Mouse (Mus musculus): ENCODE measurements at regions not wholly inside any gene's neighbourhood (a gene's known extent, or its start where the extent isn't known, plus 50 kb on each side); places are given as distances from the start of the nearest gene placed in this dataset.
"Not testable (repeated sequence)": the region's sequence is repeated elsewhere in the genome, so short reads cannot be mapped to it uniquely, and the experiment has no call there.

- not testable (repeated sequence) for H3K9ac ChIP-seq (replicated peaks); DNase-seq; H3K9me3 ChIP-seq (ENCODE audit: low read length); H3K27ac ChIP-seq (ENCODE audit: low read depth); H3K4me2 ChIP-seq (ENCODE audit: low read depth, low read length); H3K4me3 ChIP-seq (ENCODE audit: low read depth, low read length); H3K36me3 ChIP-seq (replicated peaks; ENCODE audit: insufficient read depth, low read length); H3K4me1 ChIP-seq (ENCODE audit: insufficient read depth); ATAC-seq; H3K27me3 ChIP-seq (ENCODE audit: insufficient read depth, low read length)
- peak; percentile 55 for TF ChIP-seq CTCF (IDR thresholded peaks at IDR 0.05; ENCODE audit: low read depth)
Measured at GRCm38 (mm10) chr14:53349111-53349510, 853.6 kb upstream of the Olfr1507 start.

DNA sequence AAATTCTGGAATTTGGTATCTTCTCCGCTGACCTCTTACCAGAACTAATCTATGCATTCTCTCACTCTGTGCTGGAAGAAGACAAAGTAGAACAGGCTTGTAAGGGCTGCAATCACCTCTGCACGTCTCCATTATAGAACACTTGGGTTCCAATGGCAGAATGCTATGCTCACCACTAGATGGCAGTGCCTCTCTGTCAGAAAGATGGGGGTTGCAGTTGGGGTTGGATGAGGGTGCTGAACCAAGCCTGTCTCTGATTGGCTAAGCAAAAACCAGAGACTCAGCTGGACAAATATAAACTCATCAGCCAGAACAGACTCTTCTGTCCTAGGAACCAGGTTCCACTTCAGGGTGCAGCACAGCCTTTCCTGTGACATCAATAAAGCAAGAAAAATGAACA is 850.0 kb upstream of the Olfr1507 start:
- ATAC-seq: peak; percentile 19; the same call in 1 of the 2 replicates
- DNase-seq; H3K4me3 ChIP-seq (ENCODE audit: low read depth, low read length); H3K27me3 ChIP-seq (ENCODE audit: insufficient read depth, low read length); H3K4me2 ChIP-seq (ENCODE audit: low read depth, low read length); H3K9ac ChIP-seq (replicated peaks); H3K4me1 ChIP-seq (ENCODE audit: insufficient read depth); H3K27ac ChIP-seq (ENCODE audit: low read depth); H3K36me3 ChIP-seq (replicated peaks; ENCODE audit: insufficient read depth, low read length); H3K9me3 ChIP-seq (ENCODE audit: low read length): not testable (repeated sequence)
- peak; percentile 63 for TF ChIP-seq CTCF (IDR thresholded peaks at IDR 0.05; ENCODE audit: low read depth)
- WGBS (ENCODE audit: insufficient replicate concordance): 27% methylated on average over 2 of the region's 2 CpGs

DNA sequence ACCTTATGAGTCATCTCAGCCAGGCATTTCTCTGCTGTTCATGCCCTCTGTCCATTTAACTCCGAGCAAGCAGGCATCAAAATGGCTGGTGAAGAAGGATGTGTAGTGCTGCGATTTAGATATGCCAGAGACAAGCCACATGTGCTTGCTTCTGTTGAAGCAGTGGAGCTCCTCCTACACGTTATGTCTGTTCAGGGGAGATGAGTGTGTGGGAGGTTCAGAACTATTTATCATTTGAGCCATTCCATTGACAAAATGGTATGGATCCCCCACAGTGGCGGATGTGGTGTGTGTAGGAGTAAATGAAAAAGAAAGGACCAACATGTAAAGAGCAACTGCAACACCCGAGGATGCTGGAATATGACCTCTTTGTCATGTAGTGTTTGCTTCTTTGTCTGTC is 848.3 kb upstream of the Olfr1507 start:
- not testable (repeated sequence) for H3K4me2 ChIP-seq (ENCODE audit: low read depth, low read length); H3K27ac ChIP-seq (ENCODE audit: low read depth); H3K4me1 ChIP-seq (ENCODE audit: insufficient read depth); H3K27me3 ChIP-seq (ENCODE audit: insufficient read depth, low read length); H3K4me3 ChIP-seq (ENCODE audit: low read depth, low read length); H3K9me3 ChIP-seq (ENCODE audit: low read length); DNase-seq; H3K9ac ChIP-seq (replicated peaks); H3K36me3 ChIP-seq (replicated peaks; ENCODE audit: insufficient read depth, low read length); ATAC-seq
- WGBS (ENCODE audit: insufficient replicate concordance): 53% methylated on average over 5 of the region's 5 CpGs

DNA sequence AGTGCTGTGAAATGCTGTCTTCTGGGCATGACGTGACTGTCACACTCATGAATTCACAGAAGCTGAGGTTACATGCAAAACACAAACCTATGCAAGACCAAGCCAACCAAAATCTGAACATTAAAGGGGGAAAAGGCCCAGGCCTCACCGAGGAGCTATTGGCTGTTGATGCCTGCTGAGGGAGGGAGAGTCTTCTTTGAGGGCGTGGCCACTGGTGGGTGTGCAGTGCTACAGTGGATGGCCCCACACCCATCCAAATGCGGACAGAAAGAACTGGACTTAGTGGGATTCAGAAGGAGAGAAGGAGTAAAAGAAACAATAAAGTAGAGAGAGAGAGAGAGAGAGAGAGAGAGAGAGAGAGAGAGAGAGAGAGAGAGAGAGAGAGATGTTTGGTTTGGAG is 843.6 kb upstream of the Olfr1507 start:
- H3K4me1 ChIP-seq (ENCODE audit: insufficient read depth); H3K9me3 ChIP-seq (ENCODE audit: low read length); H3K4me3 ChIP-seq (ENCODE audit: low read depth, low read length); H3K27ac ChIP-seq (ENCODE audit: low read depth); H3K9ac ChIP-seq (replicated peaks); H3K36me3 ChIP-seq (replicated peaks; ENCODE audit: insufficient read depth, low read length); H3K4me2 ChIP-seq (ENCODE audit: low read depth, low read length); ATAC-seq; H3K27me3 ChIP-seq (ENCODE audit: insufficient read depth, low read length); DNase-seq: not testable (repeated sequence)
- 71% methylated on average over 1 of the region's 4 CpGs for whole genome bisulfite sequencing (ENCODE audit: insufficient replicate concordance)

GRCm38 (mm10) chr14:53337446-53337845 is 841.9 kb upstream of the Olfr1507 start:
- not testable (repeated sequence) for H3K4me3 ChIP-seq (ENCODE audit: low read depth, low read length); H3K9me3 ChIP-seq (ENCODE audit: low read length); H3K9ac ChIP-seq (replicated peaks); DNase-seq; H3K27me3 ChIP-seq (ENCODE audit: insufficient read depth, low read length); H3K36me3 ChIP-seq (replicated peaks; ENCODE audit: insufficient read depth, low read length); H3K4me2 ChIP-seq (ENCODE audit: low read depth, low read length); H3K4me1 ChIP-seq (ENCODE audit: insufficient read depth); H3K27ac ChIP-seq (ENCODE audit: low read depth)
- WGBS (ENCODE audit: insufficient replicate concordance): 15% methylated on average over 3 of the region's 8 CpGs
- ATAC-seq: peak; percentile 83

- H3K4me3 ChIP-seq (ENCODE audit: low read depth, low read length); DNase-seq; H3K4me2 ChIP-seq (ENCODE audit: low read depth, low read length); H3K36me3 ChIP-seq (replicated peaks; ENCODE audit: insufficient read depth, low read length); H3K9ac ChIP-seq (replicated peaks); H3K27me3 ChIP-seq (ENCODE audit: insufficient read depth, low read length); H3K9me3 ChIP-seq (ENCODE audit: low read length); H3K27ac ChIP-seq (ENCODE audit: low read depth); H3K4me1 ChIP-seq (ENCODE audit: insufficient read depth): not testable (repeated sequence)
- ATAC-seq: peak; percentile 45
- WGBS (ENCODE audit: insufficient replicate concordance): 0% methylated on average over 1 of the region's 2 CpGs
Measured at GRCm38 (mm10) chr14:53336705-53337104, 841.2 kb upstream of the Olfr1507 start.

GRCm38 (mm10) chr14:53334451-53334850 is 838.9 kb upstream of the Olfr1507 start:
- not testable (repeated sequence) for DNase-seq; H3K9ac ChIP-seq (replicated peaks)

DNA sequence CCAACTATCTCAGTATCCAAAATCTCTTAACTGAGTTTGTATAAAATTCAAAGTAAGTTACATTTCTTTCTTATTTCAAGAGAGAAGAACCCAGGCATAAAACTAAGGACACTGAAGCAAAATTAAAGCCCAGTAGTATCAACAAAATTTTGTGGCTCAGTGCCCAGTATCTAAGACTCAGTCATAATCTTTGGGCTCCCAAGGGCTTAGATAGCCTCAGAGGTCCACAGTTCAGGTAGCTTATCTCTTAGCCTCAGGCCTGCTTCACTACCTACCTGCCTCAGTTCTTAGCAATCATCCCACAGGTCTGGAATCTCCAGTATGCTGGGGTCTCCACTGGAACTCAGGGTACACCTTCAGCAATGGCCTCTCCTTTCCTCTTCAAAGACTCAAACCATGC is 835.6 kb upstream of the Olfr1507 start:
- not testable (repeated sequence) for H3K4me3 ChIP-seq (ENCODE audit: low read depth, low read length); H3K27me3 ChIP-seq (ENCODE audit: insufficient read depth, low read length); H3K27ac ChIP-seq (ENCODE audit: low read depth); ATAC-seq; H3K9me3 ChIP-seq (ENCODE audit: low read length); DNase-seq; H3K4me1 ChIP-seq (ENCODE audit: insufficient read depth); H3K9ac ChIP-seq (replicated peaks); H3K4me2 ChIP-seq (ENCODE audit: low read depth, low read length); H3K36me3 ChIP-seq (replicated peaks; ENCODE audit: insufficient read depth, low read length)

More at GRCm38 (mm10) chr14:53334451-53334850, 838.9 kb upstream of the Olfr1507 start:
- H3K27me3 ChIP-seq (ENCODE audit: insufficient read depth, low read length); H3K36me3 ChIP-seq (replicated peaks; ENCODE audit: insufficient read depth, low read length); H3K9me3 ChIP-seq (ENCODE audit: low read length); H3K27ac ChIP-seq (ENCODE audit: low read depth); ATAC-seq; H3K4me1 ChIP-seq (ENCODE audit: insufficient read depth); H3K4me2 ChIP-seq (ENCODE audit: low read depth, low read length); H3K4me3 ChIP-seq (ENCODE audit: low read depth, low read length): not testable (repeated sequence)
- no CpG with 5 or more reads among the region's 4 CpGs for WGBS (ENCODE audit: insufficient replicate concordance)

GRCm38 (mm10) chr14:53324367-53324766 is 828.8 kb upstream of the Olfr1507 start:
- not testable (repeated sequence) for H3K4me1 ChIP-seq (ENCODE audit: insufficient read depth); DNase-seq; H3K27me3 ChIP-seq (ENCODE audit: insufficient read depth, low read length); H3K36me3 ChIP-seq (replicated peaks; ENCODE audit: insufficient read depth, low read length); ATAC-seq; H3K4me3 ChIP-seq (ENCODE audit: low read depth, low read length); H3K4me2 ChIP-seq (ENCODE audit: low read depth, low read length); H3K9ac ChIP-seq (replicated peaks); H3K9me3 ChIP-seq (ENCODE audit: low read length); H3K27ac ChIP-seq (ENCODE audit: low read depth)
- WGBS (ENCODE audit: insufficient replicate concordance): no CpG with 5 or more reads among the region's 7 CpGs

GRCm38 (mm10) chr14:53318512-53319309 is 823.2 kb upstream of the Olfr1507 start:
- WGBS (ENCODE audit: insufficient replicate concordance): no CpG with 5 or more reads among the region's 9 CpGs
- not testable (repeated sequence) for H3K27ac ChIP-seq (ENCODE audit: low read depth); DNase-seq; ATAC-seq; H3K4me1 ChIP-seq (ENCODE audit: insufficient read depth); H3K36me3 ChIP-seq (replicated peaks; ENCODE audit: insufficient read depth, low read length); H3K9ac ChIP-seq (replicated peaks); H3K9me3 ChIP-seq (ENCODE audit: low read length); H3K4me3 ChIP-seq (ENCODE audit: low read depth, low read length); H3K27me3 ChIP-seq (ENCODE audit: insufficient read depth, low read length); H3K4me2 ChIP-seq (ENCODE audit: low read depth, low read length)
